Mouse (Mus musculus) olfactory bulb, adult 2 months (tissue): ENCODE measurements around the gene Arhgdia.

Experiments
- CTCF ChIP-seq: fragments of 200-500 bp; IDR thresholded peaks from 2 replicates; pipeline ENCODE4 v1.5.1; 2012; ENCODE audit warnings: low read depth, mild to moderate bottlenecking, low read length, moderate library complexity; ENCODE audit not compliant: insufficient read depth
- POLR2A ChIP-seq: fragments of 200-500 bp; IDR thresholded peaks from 2 replicates; pipeline ENCODE4 v1.6.1; 2012; ENCODE audit warnings: mild to moderate bottlenecking, low read depth, low read length, moderate library complexity; ENCODE audit not compliant: insufficient read depth

DNA sequence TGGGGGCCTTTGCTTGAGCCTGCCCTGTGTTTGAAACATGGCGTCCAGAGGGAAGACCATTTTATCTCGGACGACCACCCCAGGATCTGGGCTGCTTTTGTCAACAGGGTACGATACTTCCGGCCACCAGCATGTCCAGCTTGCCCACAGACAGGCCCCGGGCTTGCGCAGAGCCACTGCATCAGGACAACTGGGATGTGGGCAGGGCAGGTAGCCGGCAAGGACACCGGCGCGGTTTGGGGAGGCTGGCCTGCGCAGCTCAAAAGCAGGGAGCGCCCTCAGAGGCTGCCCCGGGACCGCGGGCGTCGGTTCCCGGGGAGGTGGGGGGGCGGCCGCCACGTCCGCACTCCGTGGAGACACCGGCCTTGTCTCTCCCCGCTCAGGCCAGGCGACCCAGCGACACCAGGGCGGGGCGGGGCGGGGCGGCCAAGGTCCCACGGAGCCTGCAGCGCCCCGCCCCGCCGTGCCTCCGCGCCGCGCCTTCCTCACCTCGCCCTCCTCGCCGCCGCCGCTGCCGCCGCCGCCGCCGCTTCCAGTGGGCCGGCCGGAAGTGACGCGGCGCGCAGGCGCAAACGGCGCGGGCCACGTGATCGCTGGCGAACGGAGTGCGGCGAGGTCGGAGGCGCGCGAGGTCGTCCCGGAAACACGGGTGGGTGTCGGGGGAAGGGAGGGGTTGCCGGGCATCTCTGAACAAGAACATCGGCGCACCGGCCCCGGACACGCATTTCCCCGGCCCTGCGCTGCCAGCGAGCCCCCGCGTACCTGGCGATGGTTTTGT is 32.1 kb downstream of the Arhgdia start, which contains the start of gene Mcrip1:
- TF ChIP-seq CTCF = no peak
- peak; percentile 76 for TF ChIP-seq POLR2A
